Mouse (Mus musculus) left cerebral cortex, adult 18-20 months (tissue): ENCODE results near the gene Dcun1d3. TPM values are rescaled to one million over a fixed set of nuclear protein-coding genes. Genes with fewer than 3 reads are reported as not detected.

ENCODE experiments used
- DNase-seq, 2 experiments: peaks; one replicate each; pipeline ENCODE4 v3.0.0; 2021 to 2022; ENCODE audit warnings: low spot score in 2 of 2, mixed read lengths in 1 of 2
- total RNA-seq, 2 experiments: library from RNA; stranded (reverse); gene quantifications; 2 replicates each; pipeline ENCODE4 v1.2.3; 2021

The Dcun1d3 gene
- total RNA-seq, 2 experiments from 2014 or later: 30.9 to 31.3 TPM

- no peak for DNase-seq
Observed at GRCm38 (mm10) chr7:119808723-119809122, 87.4 kb downstream of the Dcun1d3 start.

- no peak for DNase-seq
Observed at GRCm38 (mm10) chr7:119807396-119807795, 88.7 kb downstream of the Dcun1d3 start.

Other genes starting within 250 kb of the Dcun1d3 start
- not detected for gene Acsm4, start 206.3 kb downstream of the Dcun1d3 start, total RNA-seq
- 10 to 100 TPM; 48.3 to 50.7 TPM for gene Thumpd1, start 175.5 kb downstream of the Dcun1d3 start, total RNA-seq
- not detected for gene Acsm3, start 135.4 kb downstream of the Dcun1d3 start, total RNA-seq
- gene Rexo5, start 102.3 kb downstream of the Dcun1d3 start, total RNA-seq: 1 to 10 TPM; 2.3 TPM
- gene Eri2, start 102.2 kb downstream of the Dcun1d3 start, total RNA-seq: 1 to 10 TPM; 8.8 TPM
- gene Lyrm1, start 437 bp downstream of the Dcun1d3 start, total RNA-seq: 10 to 100 TPM; 13.5 to 13.8 TPM
- under 1 TPM; 0.12 to 0.19 TPM for gene Dnah3, start 199.0 kb upstream of the Dcun1d3 start, total RNA-seq
- gene Tmem159, start 206.1 kb upstream of the Dcun1d3 start, total RNA-seq: 10 to 100 TPM; 12.9 to 14.1 TPM
- under 1 TPM in 1 of 2 experiments, not detected in 1; 0.30 TPM for gene Zp2, start 249.0 kb upstream of the Dcun1d3 start, total RNA-seq